Mouse (Mus musculus) midbrain, postnatal 0 days (tissue): ENCODE measurements around the gene Tgfb2. TPM values are rescaled to one million over a fixed set of nuclear protein-coding genes. Genes with fewer than 3 reads are reported as not detected.

Experiments used
- ATAC-seq: fragments of 200-750 bp; cut with Nextera tagmentation; 2 replicates; pipeline ENCODE4 v1.8.0; 2017; ENCODE audit warnings: moderate number of reproducible peaks, mild to moderate bottlenecking, moderate TSS enrichment, moderate library complexity; ENCODE audit not compliant: low FRiP score
- DNase-seq: peaks from one replicate; pipeline ENCODE4 v3.0.0-alpha.2; 2015; ENCODE audit warnings: low spot score
- H3K27ac ChIP-seq: fragments of 300-500 bp; sonication (generic); 2 replicates; pipeline ENCODE4 v1.5.1; 2014; ENCODE audit warnings: low read depth, mild to moderate bottlenecking, low read length, mixed read lengths
- H3K27me3 ChIP-seq: fragments of 300-500 bp; sonication (generic); 2 replicates; pipeline ENCODE4 v1.6.1; 2014; ENCODE audit warnings: low read length, control low read depth, mixed read lengths; ENCODE audit not compliant: insufficient read depth
- H3K36me3 ChIP-seq: fragments of 300-500 bp; sonication (generic); 2 replicates; pipeline ENCODE4 v1.6.1; 2014; ENCODE audit warnings: low read length, control low read depth, mixed read lengths; ENCODE audit not compliant: insufficient read depth
- H3K4me1 ChIP-seq: fragments of 300-500 bp; sonication (generic); 2 replicates; pipeline ENCODE4 v1.6.1; 2014; ENCODE audit warnings: mild to moderate bottlenecking, control low read depth, antibody characterized with exemption, low read length, mixed read lengths; ENCODE audit not compliant: insufficient read depth
- H3K4me2 ChIP-seq: fragments of 300-500 bp; sonication (generic); 2 replicates; pipeline ENCODE4 v1.6.1; 2014; ENCODE audit warnings: low read depth, mild to moderate bottlenecking, low read length, mixed read lengths; ENCODE audit not compliant: poor library complexity, severe bottlenecking
- H3K4me3 ChIP-seq: fragments of 300-500 bp; sonication (generic); 2 replicates; pipeline ENCODE4 v1.5.1; 2014; ENCODE audit warnings: low read depth, mild to moderate bottlenecking, low read length, moderate library complexity
- H3K9ac ChIP-seq: fragments of 300-500 bp; sonication (generic); replicated peaks from 2 replicates; pipeline ENCODE4 v1.6.1; 2014; ENCODE audit warnings: mild to moderate bottlenecking, low read length, moderate library complexity, mixed read lengths; ENCODE audit not compliant: poor library complexity, severe bottlenecking
- H3K9me3 ChIP-seq: fragments of 300-500 bp; sonication (generic); 2 replicates; pipeline ENCODE4 v1.6.1; 2016; ENCODE audit warnings: low read length, control low read depth
- CTCF ChIP-seq: IDR thresholded peaks from 2 replicates; pipeline ENCODE4 v1.5.1; 2016; ENCODE audit warnings: antibody characterized with exemption, mild to moderate bottlenecking
- WGBS: fragments of 180-500 bp; shearing (Covaris S2); extraction: QIAGEN DNeasy Blood & Tissue Kit; methylation state at CpG from one replicate; pipeline ENCODE4 v1.1.7; 2014; 5-methylcytosine and 5-hydroxymethylcytosine counted together
- polyA plus RNA-seq: library from polyadenylated mRNA; unstranded; fragments of >200 nt; fragmentation: Nextera tagmentation; extraction: Ambion mirVana; gene quantifications from 2 replicates; pipeline ENCODE4 v1.2.1, GENCODE M21; 2015
- total RNA-seq: library from RNA; depleted of rRNA; stranded (reverse); fragments of >200 nt; gene quantifications from 2 replicates; pipeline ENCODE4 v1.2.3, GENCODE M21; 2014; rRNA removed

Tgfb2 gene
- total and polyA plus RNA-seq, 2 experiments from 2014 or later, result 19.8 to 22.9 TPM

DNA sequence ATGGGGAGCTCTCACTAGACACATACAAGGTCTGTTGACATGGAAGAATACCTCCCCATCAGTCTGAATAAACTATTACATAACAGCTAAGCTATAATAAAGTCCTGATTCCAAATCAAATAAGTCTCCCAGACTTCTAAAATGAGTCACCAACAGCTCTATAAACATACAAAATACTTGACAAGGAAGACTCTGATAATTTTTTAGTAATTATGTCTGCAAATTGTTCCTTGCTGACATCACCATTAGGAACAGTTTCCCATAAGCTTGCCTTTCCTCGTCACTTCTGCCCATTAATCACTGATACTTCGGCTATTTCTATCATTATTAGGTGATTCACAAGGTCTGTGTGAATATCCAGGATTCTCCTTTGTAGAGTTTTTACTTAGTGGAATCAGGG, 124.1 kb downstream of the Tgfb2 start:
- TF ChIP-seq CTCF, result no peak

DNA sequence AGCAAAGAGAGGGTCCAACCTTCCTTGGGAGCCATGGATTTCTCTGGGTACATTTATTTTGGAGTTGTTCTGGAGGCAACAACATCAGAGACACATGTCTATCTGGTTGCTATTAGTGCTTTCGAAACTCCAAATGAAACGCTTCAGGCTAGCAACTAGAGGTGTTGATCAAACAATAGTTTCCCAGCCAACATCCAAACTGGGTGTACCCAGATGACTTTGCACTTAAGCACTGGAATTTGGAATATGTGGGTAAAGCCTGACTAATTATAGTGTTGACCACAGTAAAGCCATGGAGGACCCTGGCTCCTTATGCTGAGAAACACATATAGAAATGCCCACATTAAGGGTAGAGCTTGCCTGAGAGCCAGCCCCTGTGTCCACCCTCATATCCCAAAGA, 124.7 kb downstream of the Tgfb2 start:
- ATAC-seq, result no peak
- no peak overlapping the region for H3K27ac ChIP-seq
- H3K36me3 ChIP-seq, result no peaks in the 10 kb centered on the region
- no peak overlapping the region for H3K4me3 ChIP-seq
- H3K4me1 ChIP-seq, result no peaks in the 10 kb centered on the region
- no peak overlapping the region for H3K9ac ChIP-seq
- no peaks in the 10 kb centered on the region for H3K27me3 ChIP-seq
- no peak for DNase-seq
- H3K9me3 ChIP-seq, result no peaks in the 10 kb centered on the region
- 97% methylated on average over 2 of the region's 2 CpGs for WGBS
- H3K4me2 ChIP-seq, result no peak overlapping the region
- no peak for TF ChIP-seq CTCF

More for the DNA sequence above, 124.1 kb downstream of the Tgfb2 start:
- H3K27ac ChIP-seq, result no peak overlapping the region
- ATAC-seq, result no peak
- no peaks in the 10 kb centered on the region for H3K27me3 ChIP-seq
- H3K9ac ChIP-seq, result no peak overlapping the region
- no peak overlapping the region for H3K4me3 ChIP-seq
- no peaks in the 10 kb centered on the region for H3K4me1 ChIP-seq
- H3K9me3 ChIP-seq, result no peaks in the 10 kb centered on the region
- no peak for DNase-seq
- H3K4me2 ChIP-seq, result no peak overlapping the region
- 90% methylated on average over 2 of the region's 2 CpGs for WGBS
- H3K36me3 ChIP-seq, result no peaks in the 10 kb centered on the region

DNA sequence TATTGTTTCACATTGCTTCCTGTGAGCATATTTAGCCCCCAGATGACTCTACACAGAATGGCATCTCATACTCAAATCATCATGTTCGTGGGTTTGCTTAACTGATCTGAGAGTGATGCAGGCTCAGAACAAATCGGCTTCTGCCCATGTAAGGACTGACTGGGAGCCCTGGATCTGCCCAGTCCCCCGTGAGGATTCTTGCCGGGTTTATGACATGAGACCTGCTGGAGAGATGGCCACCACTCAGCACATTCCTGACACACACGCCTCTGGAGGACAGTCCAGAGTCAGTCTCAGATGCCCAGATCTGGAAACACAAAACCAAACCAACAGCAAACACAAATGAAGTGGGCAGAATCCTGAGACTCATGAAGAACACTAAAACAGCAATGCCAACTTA, 128.5 kb downstream of the Tgfb2 start:
- Histone ChIP-seq H3K27me3 (no peaks in the 10 kb centered on the region), H3K27ac (no peak overlapping the region), H3K4me3 (no peak overlapping the region), H3K36me3 (no peaks in the 10 kb centered on the region), H3K9me3 (no peaks in the 10 kb centered on the region), H3K4me1 (no peaks in the 10 kb centered on the region), H3K4me2 (no peak overlapping the region), H3K9ac (no peak overlapping the region)
- no peak for TF ChIP-seq CTCF
- ATAC-seq (no peak), DNase-seq (no peak)
- WGBS, result 92% methylated on average over 5 of the region's 5 CpGs

DNA sequence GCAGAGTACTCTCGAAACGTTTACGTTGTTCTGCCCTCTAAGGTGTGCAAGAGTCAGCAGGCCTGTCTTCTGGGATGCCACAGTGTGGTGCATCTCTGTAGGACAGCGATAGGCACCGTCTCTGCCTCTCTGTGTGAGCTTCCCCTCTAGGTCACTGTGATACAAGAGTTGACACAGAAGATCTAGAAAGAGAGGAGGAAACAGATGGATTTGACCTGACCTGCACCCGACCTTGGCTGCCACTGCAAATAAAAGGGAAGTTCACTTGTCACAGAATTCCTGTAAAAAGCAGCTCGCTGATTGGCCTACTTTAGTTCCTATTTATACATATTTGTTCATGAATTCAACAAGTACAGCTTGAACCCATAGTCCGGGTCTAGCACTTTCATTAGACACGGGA, 130.2 kb downstream of the Tgfb2 start:
- Histone ChIP-seq H3K9ac (no peak overlapping the region), H3K4me2 (no peak overlapping the region), H3K4me3 (no peak overlapping the region), H3K27me3 (no peaks in the 10 kb centered on the region), H3K4me1 (no peaks in the 10 kb centered on the region), H3K36me3 (no peaks in the 10 kb centered on the region), H3K27ac (no peak overlapping the region), H3K9me3 (no peaks in the 10 kb centered on the region)
- WGBS, result 82% methylated on average over 9 of the region's 9 CpGs
- DNase-seq (no peak), ATAC-seq (no peak)
- TF ChIP-seq CTCF, result no peak

DNA sequence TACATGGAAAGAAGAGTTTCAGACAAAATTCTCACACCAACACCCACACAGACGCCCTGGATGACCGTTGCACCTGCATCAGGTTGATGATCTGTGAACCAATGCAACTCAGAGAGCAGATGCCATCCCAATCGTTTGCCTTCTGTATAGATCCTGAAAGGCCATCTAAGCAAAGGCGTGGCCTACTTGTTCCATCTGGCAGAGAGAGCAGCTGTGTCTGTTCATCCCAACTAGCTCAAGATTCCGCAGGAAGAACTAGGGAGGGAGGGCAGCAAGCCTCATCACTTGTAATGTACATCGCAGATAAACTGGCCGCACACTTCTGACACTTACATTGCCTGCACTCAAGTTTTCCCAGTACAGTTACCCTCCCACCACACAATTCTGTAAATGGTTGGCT, 130.7 kb downstream of the Tgfb2 start:
- 92% methylated on average over 7 of the region's 7 CpGs for WGBS
- Histone ChIP-seq H3K9me3 (no peaks in the 10 kb centered on the region), H3K4me3 (no peak overlapping the region), H3K27ac (no peak overlapping the region), H3K9ac (no peak overlapping the region), H3K27me3 (no peaks in the 10 kb centered on the region), H3K4me2 (no peak overlapping the region), H3K36me3 (no peaks in the 10 kb centered on the region), H3K4me1 (no peaks in the 10 kb centered on the region)
- DNase-seq (no peak), ATAC-seq (no peak)
- no peak for TF ChIP-seq CTCF

Other genes with a start within 250 kb of the Tgfb2 start
- 15.7 and 16.3 TPM in 2 replicates for gene Rrp15, start 43.4 kb upstream of the Tgfb2 start, total RNA-seq
- gene Rrp15, start 43.4 kb upstream of the Tgfb2 start, polyA plus RNA-seq, result 19.7 and 22.9 TPM in 2 replicates